Mouse (Mus musculus) heart, embryonic 10.5 days (tissue): Measurements from ENCODE around the gene Cd68. TPM values are rescaled to one million over a fixed set of nuclear protein-coding genes. Genes with fewer than 3 reads are reported as not detected.

Experiments
- DNase-seq: peaks from one replicate; pipeline ENCODE4 v3.0.0-alpha.2; 2017; ENCODE audit warnings: low spot score
- H3K27ac ChIP-seq: fragments of 300-500 bp; sonication (generic); 2 replicates; pipeline ENCODE4 v1.5.1; 2016; ENCODE audit warnings: mild to moderate bottlenecking
- H3K27me3 ChIP-seq: fragments of 300-500 bp; sonication (generic); 2 replicates; pipeline ENCODE4 v1.6.1; 2016; ENCODE audit warnings: mild to moderate bottlenecking; ENCODE audit not compliant: poor library complexity, insufficient read depth, severe bottlenecking
- H3K36me3 ChIP-seq: fragments of 300-500 bp; sonication (generic); 2 replicates; pipeline ENCODE4 v1.6.1; 2016; ENCODE audit warnings: mild to moderate bottlenecking, moderate library complexity
- H3K4me1 ChIP-seq: fragments of 300-500 bp; sonication (generic); 2 replicates; pipeline ENCODE4 v1.6.1; 2016; ENCODE audit warnings: mild to moderate bottlenecking
- H3K4me3 ChIP-seq: fragments of 300-500 bp; sonication (generic); 2 replicates; pipeline ENCODE4 v1.5.1; 2016; ENCODE audit warnings: mild to moderate bottlenecking, moderate library complexity
- H3K9me3 ChIP-seq: fragments of 300-500 bp; sonication (generic); 2 replicates; pipeline ENCODE4 v1.6.1; 2016; ENCODE audit warnings: mild to moderate bottlenecking, moderate library complexity
- WGBS: fragments of 180-500 bp; shearing (Covaris S2); methylation state at CpG from one replicate; pipeline ENCODE4 v1.1.7; 2016; 5-methylcytosine and 5-hydroxymethylcytosine counted together
- polyA plus RNA-seq: library from polyadenylated mRNA; unstranded; fragments of >200 nt; fragmentation: Nextera tagmentation; extraction: Ambion mirVana; gene quantifications from 2 replicates; pipeline ENCODE4 v1.2.1, GENCODE M21; 2016

Cd68 gene
- polyA plus RNA-seq, 1 experiment from 2014 or later: 4.4 TPM

- no peak for DNase-seq
- H3K9me3 ChIP-seq: no peaks in the 10 kb centered on the region
- H3K4me3 ChIP-seq: no peak overlapping the region
- H3K27me3 ChIP-seq: peaks cover 12% of the 10 kb centered on the region; the same call in 1 of the 2 replicates
- peaks cover 28% of the 10 kb centered on the region for H3K4me1 ChIP-seq
- H3K36me3 ChIP-seq: no peaks in the 10 kb centered on the region
- WGBS: 85% methylated on average over 1 of the region's 1 CpGs
- H3K27ac ChIP-seq: no peak overlapping the region
Observed at GRCm38 (mm10) chr11:69689891-69690290, 23.9 kb upstream of the Cd68 start.

GRCm38 (mm10) chr11:69687061-69687460, 21.1 kb upstream of the Cd68 start:
- H3K4me3 ChIP-seq: no peak overlapping the region
- no peaks in the 10 kb centered on the region for H3K36me3 ChIP-seq
- peaks cover 22% of the 10 kb centered on the region for H3K4me1 ChIP-seq
- DNase-seq: no peak
- H3K27ac ChIP-seq: peak overlapping the region; percentile 43; the same call in 1 of the 2 replicates
- H3K9me3 ChIP-seq: no peaks in the 10 kb centered on the region
- 45% methylated on average over 5 of the region's 5 CpGs for WGBS
- peaks cover 23% of the 10 kb centered on the region for H3K27me3 ChIP-seq

- Histone ChIP-seq H3K9me3 (no peaks in the 10 kb centered on the region), H3K36me3 (no peaks in the 10 kb centered on the region), H3K27me3 (peaks cover 23% of the 10 kb centered on the region), H3K4me1 (peaks cover 22% of the 10 kb centered on the region), H3K27ac (0 out of 2 replicates have a peak overlapping the region, but pooled peaks have one; percentile 42), H3K4me3 (no peak overlapping the region)
- 23% methylated on average over 4 of the region's 4 CpGs for WGBS
- no peak for DNase-seq
Observed at GRCm38 (mm10) chr11:69686377-69686776, 20.4 kb upstream of the Cd68 start.

GRCm38 (mm10) chr11:69685526-69686148, 19.7 kb upstream of the Cd68 start, which contains the start of gene Tnfsf13:
TSS of gene Tnfsf13 (minus strand) at chr11:69685784.
- H3K27ac ChIP-seq: 0 out of 2 replicates have a peak within 1 kb of the TSS, but pooled peaks have one; percentile 43
- no peaks in the 10 kb centered on the region for H3K9me3 ChIP-seq
- peaks cover 23% of the 10 kb centered on the region for H3K27me3 ChIP-seq
- no peak within 1 kb of the TSS for H3K4me3 ChIP-seq
- peaks cover 26% of the 10 kb centered on the region for H3K4me1 ChIP-seq
- DNase-seq: no peak
- WGBS: 78% methylated on average over 10 of the region's 10 CpGs
- no peaks in the 10 kb centered on the region for H3K36me3 ChIP-seq

- H3K36me3 ChIP-seq: peaks cover 7% of the 10 kb centered on the region
- H3K4me1 ChIP-seq: peaks cover 33% of the 10 kb centered on the region
- 70% methylated on average over 6 of the region's 6 CpGs for WGBS
- H3K27me3 ChIP-seq: peaks cover 23% of the 10 kb centered on the region
- no peak overlapping the region for H3K4me3 ChIP-seq
- DNase-seq: no peak
- H3K27ac ChIP-seq: no peak overlapping the region
- no peaks in the 10 kb centered on the region for H3K9me3 ChIP-seq
Observed at GRCm38 (mm10) chr11:69684936-69685335, 19.0 kb upstream of the Cd68 start.

- Histone ChIP-seq H3K36me3 (peaks cover 14% of the 10 kb centered on the region), H3K27me3 (peaks cover 23% of the 10 kb centered on the region), H3K27ac (0 out of 2 replicates have a peak overlapping the region, but pooled peaks have one; percentile 18), H3K4me3 (no peak overlapping the region), H3K9me3 (no peaks in the 10 kb centered on the region), H3K4me1 (peaks cover 37% of the 10 kb centered on the region)
- no peak for DNase-seq
- 74% methylated on average over 12 of the region's 12 CpGs for WGBS
Observed at GRCm38 (mm10) chr11:69684128-69684745, 18.3 kb upstream of the Cd68 start.

GRCm38 (mm10) chr11:69683576-69683975, 17.6 kb upstream of the Cd68 start:
- Histone ChIP-seq H3K27ac (0 out of 2 replicates have a peak overlapping the region, but pooled peaks have one; percentile 68), H3K4me1 (peaks cover 37% of the 10 kb centered on the region), H3K4me3 (no peak overlapping the region), H3K9me3 (no peaks in the 10 kb centered on the region), H3K27me3 (peaks cover 23% of the 10 kb centered on the region), H3K36me3 (peaks cover 20% of the 10 kb centered on the region)
- no peak for DNase-seq
- WGBS: 81% methylated on average over 7 of the region's 7 CpGs

GRCm38 (mm10) chr11:69682840-69683533, 17.0 kb upstream of the Cd68 start:
- peak overlapping the region; percentile 90; the same call in 1 of the 2 replicates for H3K4me3 ChIP-seq

GRCm38 (mm10) chr11:69682209-69682839, 16.4 kb upstream of the Cd68 start:
- no peak for DNase-seq
- Histone ChIP-seq H3K27ac (peak overlapping the region; percentile 94), H3K27me3 (peaks cover 23% of the 10 kb centered on the region), H3K4me3 (peak overlapping the region; percentile 90), H3K9me3 (no peaks in the 10 kb centered on the region), H3K36me3 (peaks cover 33% of the 10 kb centered on the region), H3K4me1 (peaks cover 37% of the 10 kb centered on the region)
- WGBS: 24% methylated on average over 24 of the region's 24 CpGs

More at GRCm38 (mm10) chr11:69682840-69683533, 17.0 kb upstream of the Cd68 start:
- Histone ChIP-seq H3K4me1 (peaks cover 37% of the 10 kb centered on the region), H3K27me3 (peaks cover 23% of the 10 kb centered on the region), H3K27ac (peak overlapping the region; percentile 94), H3K9me3 (no peaks in the 10 kb centered on the region), H3K36me3 (peaks cover 26% of the 10 kb centered on the region)
- peak; percentile 95 for DNase-seq
- WGBS: 29% methylated on average over 12 of the region's 12 CpGs

- Histone ChIP-seq H3K27me3 (peaks cover 17% of the 10 kb centered on the region), H3K27ac (peak within 1 kb of the TSS; percentile 94)
Observed at GRCm38 (mm10) chr11:69681314-69682208, 15.6 kb upstream of the Cd68 start, which contains the start of gene Senp3. TSS of gene Senp3 (minus strand) at chr11:69682084.

GRCm38 (mm10) chr11:69680136-69680855, 14.3 kb upstream of the Cd68 start:
- Histone ChIP-seq H3K36me3 (peaks cover 53% of the 10 kb centered on the region), H3K27ac (0 out of 2 replicates have a peak overlapping the region, but pooled peaks have one; percentile 42), H3K9me3 (no peaks in the 10 kb centered on the region), H3K27me3 (peaks cover 15% of the 10 kb centered on the region), H3K4me3 (peak overlapping the region; percentile 90), H3K4me1 (peaks cover 26% of the 10 kb centered on the region)
- DNase-seq: no peak
- 88% methylated on average over 30 of the region's 30 CpGs for WGBS

More at GRCm38 (mm10) chr11:69681314-69682208, 15.6 kb upstream of the Cd68 start, which contains the start of gene Senp3:
- Histone ChIP-seq H3K36me3 (peaks cover 40% of the 10 kb centered on the region), H3K9me3 (no peaks in the 10 kb centered on the region), H3K4me3 (peak within 1 kb of the TSS; percentile 90), H3K4me1 (peaks cover 31% of the 10 kb centered on the region)
- peak; percentile 98 for DNase-seq
- under 1% methylated on average over 79 of the region's 80 CpGs for WGBS
